Mouse (Mus musculus) intestine, embryonic 16.5 days (tissue): ENCODE data around the gene Dhx38. TPM values are rescaled to one million over a fixed set of nuclear protein-coding genes. Genes with fewer than 3 reads are reported as not detected.

Source experiments
- ATAC-seq: fragments of 200-750 bp; cut with Nextera tagmentation; 2 replicates; pipeline ENCODE4 v1.8.0; 2017; ENCODE audit warnings: moderate TSS enrichment, moderate library complexity
- H3K27ac ChIP-seq: fragments of 300-500 bp; sonication (generic); 2 replicates; pipeline ENCODE4 v1.5.1; 2014; ENCODE audit warnings: mild to moderate bottlenecking, low read length
- H3K27me3 ChIP-seq: fragments of 300-500 bp; sonication (generic); replicated peaks from 2 replicates; pipeline ENCODE4 v1.6.1; 2014; ENCODE audit warnings: low read length, control low read depth, mixed read lengths; ENCODE audit not compliant: control insufficient read depth, insufficient read depth
- H3K36me3 ChIP-seq: fragments of 300-500 bp; sonication (generic); 2 replicates; pipeline ENCODE4 v1.6.1; 2014; ENCODE audit warnings: low read length, control low read depth; ENCODE audit not compliant: control insufficient read depth, insufficient read depth
- H3K4me1 ChIP-seq: fragments of 300-500 bp; sonication (generic); 2 replicates; pipeline ENCODE4 v1.6.1; 2014; ENCODE audit warnings: low read length, control low read depth, mixed read lengths; ENCODE audit not compliant: control insufficient read depth, insufficient read depth
- H3K4me2 ChIP-seq: fragments of 300-500 bp; sonication (generic); 2 replicates; pipeline ENCODE4 v1.6.1; 2014; ENCODE audit warnings: low read depth, low read length, control low read depth
- H3K4me3 ChIP-seq: fragments of 300-500 bp; sonication (generic); 2 replicates; pipeline ENCODE4 v1.5.1; 2014; ENCODE audit warnings: mild to moderate bottlenecking, low read length
- H3K9ac ChIP-seq: fragments of 300-500 bp; sonication (generic); 2 replicates; pipeline ENCODE4 v1.6.1; 2014; ENCODE audit warnings: low read depth, low read length
- H3K9me3 ChIP-seq: fragments of 300-500 bp; sonication (generic); 2 replicates; pipeline ENCODE4 v1.6.1; 2016; ENCODE audit warnings: low read length, control low read depth; ENCODE audit not compliant: control insufficient read depth
- WGBS: fragments of 180-500 bp; shearing (Covaris S2); extraction: QIAGEN DNeasy Blood & Tissue Kit; methylation state at CpG from one replicate; pipeline ENCODE4 v1.1.7; 2014; 5-methylcytosine and 5-hydroxymethylcytosine counted together
- polyA plus RNA-seq: library from polyadenylated mRNA; unstranded; fragments of >200 nt; fragmentation: Nextera tagmentation; extraction: Ambion mirVana; gene quantifications from 2 replicates; pipeline ENCODE4 v1.2.1, GENCODE M21; 2015

Dhx38 gene
- polyA plus RNA-seq, 1 experiment from 2014 or later, result 19.9 TPM

DNA sequence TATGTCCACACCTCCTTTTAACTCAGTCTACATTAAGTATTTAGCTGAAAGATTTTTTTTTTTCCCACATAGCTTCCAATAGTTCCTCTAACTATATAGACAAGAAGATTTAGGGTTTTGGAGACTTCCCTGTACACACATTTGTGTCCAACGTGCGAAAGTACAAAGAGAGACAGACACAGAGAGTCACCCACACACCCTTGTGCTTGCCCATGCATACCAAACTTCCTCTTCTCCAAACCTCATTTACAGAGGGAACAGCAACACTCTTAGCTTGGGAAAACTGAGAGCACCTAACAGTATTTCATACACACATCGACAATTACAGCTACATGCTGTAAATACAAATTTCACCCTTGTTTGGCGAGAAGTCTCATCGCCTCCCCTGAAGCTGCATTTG, 60.1 kb downstream of the Dhx38 start:
- no peak overlapping the region for H3K9ac ChIP-seq
- H3K27me3 ChIP-seq, result no peaks in the 10 kb centered on the region
- H3K4me2 ChIP-seq, result no peak overlapping the region
- H3K4me3 ChIP-seq, result no peak overlapping the region
- H3K9me3 ChIP-seq, result no peaks in the 10 kb centered on the region
- WGBS, result 91% methylated on average over 5 of the region's 5 CpGs
- no peak for ATAC-seq
- H3K36me3 ChIP-seq, result no peaks in the 10 kb centered on the region
- H3K27ac ChIP-seq, result no peak overlapping the region
- H3K4me1 ChIP-seq, result no peaks in the 10 kb centered on the region

DNA sequence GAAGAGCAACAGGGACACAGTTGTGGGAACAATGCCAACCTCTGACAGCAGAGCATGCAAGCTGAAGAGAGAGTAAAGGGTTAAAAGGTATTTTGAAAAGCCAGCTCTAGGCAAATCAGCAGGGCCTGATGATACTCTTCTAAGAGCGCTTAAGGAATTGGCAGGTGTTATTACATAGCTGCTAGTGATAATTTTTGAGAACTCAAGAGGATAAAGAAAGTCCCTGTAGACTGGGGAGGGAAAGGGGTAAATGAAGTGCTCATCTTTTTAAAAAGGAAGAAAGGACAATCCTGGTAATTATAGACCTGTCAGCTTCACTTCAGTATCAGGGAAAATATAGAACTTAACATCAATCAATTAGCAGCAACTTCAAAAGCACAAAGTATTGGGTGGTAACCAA, 62.1 kb downstream of the Dhx38 start:
- Histone ChIP-seq H3K4me1 (no peaks in the 10 kb centered on the region), H3K4me3 (no peak overlapping the region), H3K9ac (no peak overlapping the region), H3K36me3 (no peaks in the 10 kb centered on the region), H3K9me3 (no peaks in the 10 kb centered on the region), H3K27me3 (no peaks in the 10 kb centered on the region), H3K27ac (no peak overlapping the region), H3K4me2 (no peak overlapping the region)
- 80% methylated on average over 1 of the region's 1 CpGs for WGBS
- no peak for ATAC-seq

GRCm38 (mm10) chr8:109499009-109499717, 66.5 kb downstream of the Dhx38 start:
- WGBS, result 65% methylated on average over 16 of the region's 16 CpGs
- Histone ChIP-seq H3K9me3 (no peaks in the 10 kb centered on the region), H3K4me2 (no peak overlapping the region), H3K27me3 (no peaks in the 10 kb centered on the region), H3K9ac (peak overlapping the region; percentile 8; the same call in 1 of the 2 replicates), H3K27ac (no peak overlapping the region), H3K4me1 (no peaks in the 10 kb centered on the region), H3K36me3 (no peaks in the 10 kb centered on the region), H3K4me3 (0 out of 2 replicates have a peak overlapping the region, but pooled peaks have one; percentile 5)
- ATAC-seq, result no peak

Other genes with a start within 250 kb of the Dhx38 start
- gene Pmfbp1, start 71.8 kb downstream of the Dhx38 start, polyA plus RNA-seq, result not detected in 2 replicates
- 21.4 and 22.4 TPM in 2 replicates for gene Txnl4b, start within 50 bp of the Dhx38 start, polyA plus RNA-seq
- gene Hp, start 13.3 kb upstream of the Dhx38 start, polyA plus RNA-seq, result 1.9 and 2.8 TPM in 2 replicates
- gene Dhodh, start 42.8 kb upstream of the Dhx38 start, polyA plus RNA-seq, result 40.8 and 47.9 TPM in 2 replicates
- gene Pkd1l3, start 48.7 kb upstream of the Dhx38 start, polyA plus RNA-seq, result 0.09 and 0.31 TPM in 2 replicates
- 122 and 128 TPM in 2 replicates for gene Ist1, start 127.4 kb upstream of the Dhx38 start, polyA plus RNA-seq
- gene Zfp821, start 139.7 kb upstream of the Dhx38 start, polyA plus RNA-seq, result 12.6 and 13.0 TPM in 2 replicates
- 4.5 and 5.1 TPM in 2 replicates for gene Atxn1l, start 171.9 kb upstream of the Dhx38 start, polyA plus RNA-seq
- gene Ap1g1, start 212.7 kb upstream of the Dhx38 start, polyA plus RNA-seq, result 31.3 and 36.7 TPM in 2 replicates